Mouse (Mus musculus): ENCODE measurements at regions not wholly inside any gene's neighbourhood (a gene's known extent, or its start where the extent isn't known, plus 50 kb on each side); places are given as distances from the start of the nearest gene placed in this dataset.
A peak's percentile ranks its signal among the peaks of the same experiment; 100 is the strongest.

GRCm38 (mm10) chr13:101465748-101466127 is 302.3 kb downstream of the Pik3r1 start:
- no peak overlapping the region for H3K9ac ChIP-seq
- H3K27ac ChIP-seq (ENCODE audit: low read depth) = no peak overlapping the region
- TF ChIP-seq CTCF (IDR thresholded peaks at IDR 0.05; ENCODE audit: low read depth) = no peak
- no peaks in the 10 kb centered on the region for H3K36me3 ChIP-seq (ENCODE audit: insufficient read depth)
- H3K4me3 ChIP-seq (ENCODE audit: low read depth, low read length) = no peak overlapping the region
- no peak for ATAC-seq (ENCODE audit: insufficient read depth)
- 55% methylated on average over 3 of the region's 3 CpGs for WGBS
- H3K4me1 ChIP-seq (ENCODE audit: insufficient read depth) = no peaks in the 10 kb centered on the region
- DNase-seq = peak; percentile 8
- no peaks in the 10 kb centered on the region for H3K27me3 ChIP-seq (ENCODE audit: insufficient read depth, low read length)
- no peak overlapping the region for H3K4me2 ChIP-seq
- H3K9me3 ChIP-seq (ENCODE audit: low read depth, low read length) = no peaks in the 10 kb centered on the region

- H3K27ac ChIP-seq (ENCODE audit: low read depth) = no peak overlapping the region
- H3K36me3 ChIP-seq (ENCODE audit: insufficient read depth) = no peaks in the 10 kb centered on the region
- no peaks in the 10 kb centered on the region for H3K4me1 ChIP-seq (ENCODE audit: insufficient read depth)
- H3K9ac ChIP-seq = no peak overlapping the region
- ATAC-seq (ENCODE audit: insufficient read depth) (peak; percentile 56; the same call in 1 of the 2 replicates), DNase-seq (peak; percentile 53)
- no peak overlapping the region for H3K4me3 ChIP-seq (ENCODE audit: low read depth, low read length)
- no peak overlapping the region for H3K4me2 ChIP-seq
- 46% methylated on average over 7 of the region's 7 CpGs for WGBS
- H3K27me3 ChIP-seq (ENCODE audit: insufficient read depth, low read length) = no peaks in the 10 kb centered on the region
- no peaks in the 10 kb centered on the region for H3K9me3 ChIP-seq (ENCODE audit: low read depth, low read length)
- TF ChIP-seq CTCF (IDR thresholded peaks at IDR 0.05; ENCODE audit: low read depth) = no peak
Observed at GRCm38 (mm10) chr13:101464928-101465747, 302.9 kb downstream of the Pik3r1 start.

GRCm38 (mm10) chr13:101456926-101457325 is 311.1 kb downstream of the Pik3r1 start:
- Histone ChIP-seq H3K4me3 (ENCODE audit: low read depth, low read length) (no peak overlapping the region), H3K9me3 (ENCODE audit: low read depth, low read length) (no peaks in the 10 kb centered on the region), H3K4me1 (ENCODE audit: insufficient read depth) (no peaks in the 10 kb centered on the region), H3K9ac (no peak overlapping the region), H3K4me2 (no peak overlapping the region), H3K27me3 (ENCODE audit: insufficient read depth, low read length) (no peaks in the 10 kb centered on the region), H3K36me3 (ENCODE audit: insufficient read depth) (no peaks in the 10 kb centered on the region), H3K27ac (ENCODE audit: low read depth) (no peak overlapping the region)
- WGBS = 30% methylated on average over 2 of the region's 2 CpGs
- no peak for TF ChIP-seq CTCF (IDR thresholded peaks at IDR 0.05; ENCODE audit: low read depth)
- DNase-seq (no peak), ATAC-seq (ENCODE audit: insufficient read depth) (no peak)

GRCm38 (mm10) chr13:101454276-101454675 is 313.7 kb downstream of the Pik3r1 start:
- no peak overlapping the region for H3K4me2 ChIP-seq
- H3K4me1 ChIP-seq (ENCODE audit: insufficient read depth) = no peaks in the 10 kb centered on the region
- H3K36me3 ChIP-seq (ENCODE audit: insufficient read depth) = no peaks in the 10 kb centered on the region
- H3K9ac ChIP-seq = no peak overlapping the region
- H3K27ac ChIP-seq (ENCODE audit: low read depth) = no peak overlapping the region
- ATAC-seq (ENCODE audit: insufficient read depth) (no peak), DNase-seq (no peak)
- no peak for TF ChIP-seq CTCF (IDR thresholded peaks at IDR 0.05; ENCODE audit: low read depth)
- no peaks in the 10 kb centered on the region for H3K9me3 ChIP-seq (ENCODE audit: low read depth, low read length)
- H3K4me3 ChIP-seq (ENCODE audit: low read depth, low read length) = no peak overlapping the region
- H3K27me3 ChIP-seq (ENCODE audit: insufficient read depth, low read length) = no peaks in the 10 kb centered on the region

GRCm38 (mm10) chr13:101450501-101450900 is 317.5 kb downstream of the Pik3r1 start:
- H3K9ac ChIP-seq = no peak overlapping the region
- ATAC-seq (ENCODE audit: insufficient read depth) (no peak), DNase-seq (no peak)
- no peaks in the 10 kb centered on the region for H3K36me3 ChIP-seq (ENCODE audit: insufficient read depth)
- TF ChIP-seq CTCF (IDR thresholded peaks at IDR 0.05; ENCODE audit: low read depth) = no peak
- H3K9me3 ChIP-seq (ENCODE audit: low read depth, low read length) = no peaks in the 10 kb centered on the region
- no peak overlapping the region for H3K4me3 ChIP-seq (ENCODE audit: low read depth, low read length)
- no peak overlapping the region for H3K27ac ChIP-seq (ENCODE audit: low read depth)
- no peaks in the 10 kb centered on the region for H3K4me1 ChIP-seq (ENCODE audit: insufficient read depth)
- 83% methylated on average over 6 of the region's 6 CpGs for WGBS
- no peaks in the 10 kb centered on the region for H3K27me3 ChIP-seq (ENCODE audit: insufficient read depth, low read length)
- H3K4me2 ChIP-seq = no peak overlapping the region

- Histone ChIP-seq H3K27me3 (ENCODE audit: insufficient read depth, low read length) (no peaks in the 10 kb centered on the region), H3K4me2 (no peak overlapping the region), H3K4me3 (ENCODE audit: low read depth, low read length) (no peak overlapping the region), H3K27ac (ENCODE audit: low read depth) (no peak overlapping the region), H3K9ac (no peak overlapping the region), H3K4me1 (ENCODE audit: insufficient read depth) (no peaks in the 10 kb centered on the region), H3K9me3 (ENCODE audit: low read depth, low read length) (no peaks in the 10 kb centered on the region), H3K36me3 (ENCODE audit: insufficient read depth) (no peaks in the 10 kb centered on the region)
- no peak for ATAC-seq (ENCODE audit: insufficient read depth)
- 70% methylated on average over 3 of the region's 3 CpGs for WGBS
- DNase-seq = no peak
- no peak for TF ChIP-seq CTCF (IDR thresholded peaks at IDR 0.05; ENCODE audit: low read depth)
Observed at GRCm38 (mm10) chr13:101439517-101439916, 328.5 kb downstream of the Pik3r1 start.

- no peaks in the 10 kb centered on the region for H3K4me1 ChIP-seq (ENCODE audit: insufficient read depth)
- H3K4me2 ChIP-seq = no peak overlapping the region
- H3K36me3 ChIP-seq (ENCODE audit: insufficient read depth) = no peaks in the 10 kb centered on the region
- no peak for TF ChIP-seq CTCF (IDR thresholded peaks at IDR 0.05; ENCODE audit: low read depth)
- DNase-seq (no peak), ATAC-seq (ENCODE audit: insufficient read depth) (no peak)
- no peak overlapping the region for H3K4me3 ChIP-seq (ENCODE audit: low read depth, low read length)
- H3K9me3 ChIP-seq (ENCODE audit: low read depth, low read length) = no peaks in the 10 kb centered on the region
- H3K27ac ChIP-seq (ENCODE audit: low read depth) = no peak overlapping the region
- H3K9ac ChIP-seq = no peak overlapping the region
- 57% methylated on average over 6 of the region's 6 CpGs for WGBS
- no peaks in the 10 kb centered on the region for H3K27me3 ChIP-seq (ENCODE audit: insufficient read depth, low read length)
Observed at GRCm38 (mm10) chr13:101439041-101439440, 329.0 kb downstream of the Pik3r1 start.

Data from lung, embryonic 14.5 days (tissue).